Mouse (Mus musculus) heart, adult 8-10 months (tissue): ENCODE results near the gene Nop53. TPM values are rescaled to one million over a fixed set of nuclear protein-coding genes. Genes with fewer than 3 reads are reported as not detected.

ENCODE experiments used
- DNase-seq: peaks from one replicate; pipeline ENCODE4 v3.0.0; 2022; ENCODE audit warnings: low spot score
- total RNA-seq, 4 experiments: library from RNA; stranded (reverse); gene quantifications; 2 replicates each; pipeline ENCODE4 v1.2.4; 2022

The Nop53 gene
- total RNA-seq, 4 experiments from 2014 or later, result 121 to 147 (median 136) TPM

DNA sequence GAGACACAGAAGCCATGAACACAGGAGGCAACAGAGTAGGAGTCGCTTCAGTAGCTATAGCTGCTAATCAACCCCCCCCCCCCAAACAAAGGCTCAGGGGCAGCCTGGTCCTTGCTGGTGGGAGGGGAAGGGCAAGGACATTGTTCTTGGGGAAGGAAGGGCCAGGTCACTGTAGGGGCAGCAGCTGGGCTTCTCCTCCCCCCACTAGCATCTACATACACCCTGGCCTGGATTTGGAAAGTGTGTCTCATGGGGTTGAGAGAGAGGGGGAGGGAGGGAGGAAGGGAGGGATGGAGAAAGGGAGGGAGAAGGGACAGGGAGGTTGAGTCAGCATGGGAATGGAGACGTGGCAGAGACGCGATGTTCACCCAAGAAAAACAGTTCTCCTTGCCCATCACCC is 14.8 kb upstream of the Nop53 start:
- peak; percentile 57 for DNase-seq

DNA sequence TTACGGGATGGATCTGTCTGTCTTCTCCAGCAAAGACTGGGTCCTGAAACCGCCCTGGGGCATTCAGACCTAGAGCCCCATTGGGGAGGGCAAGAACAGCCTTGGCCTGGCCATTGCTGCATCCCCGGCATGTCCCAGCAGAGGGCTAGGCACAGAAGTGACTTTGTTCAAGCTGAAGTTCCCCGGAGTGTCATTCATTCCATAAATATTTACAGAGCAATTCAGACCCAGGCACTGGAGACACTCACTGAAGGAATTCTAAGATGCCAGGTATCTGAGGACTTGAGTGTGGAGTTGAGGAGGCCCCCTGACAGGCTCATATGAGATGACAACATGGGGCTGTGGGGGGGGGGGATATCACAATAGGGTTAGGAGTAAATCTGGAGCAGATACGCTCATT is 10.3 kb upstream of the Nop53 start:
- no peak for DNase-seq

GRCm38 (mm10) chr7:15955509-15955908 is 9.6 kb upstream of the Nop53 start:
- DNase-seq, result no peak

GRCm38 (mm10) chr7:15954978-15955443 is 9.1 kb upstream of the Nop53 start:
- DNase-seq, result peak; percentile 87

- no peak for DNase-seq
Observed at GRCm38 (mm10) chr7:15954436-15954835, 8.6 kb upstream of the Nop53 start.

GRCm38 (mm10) chr7:15953307-15954074 is 7.6 kb upstream of the Nop53 start:
- no peak for DNase-seq

DNA sequence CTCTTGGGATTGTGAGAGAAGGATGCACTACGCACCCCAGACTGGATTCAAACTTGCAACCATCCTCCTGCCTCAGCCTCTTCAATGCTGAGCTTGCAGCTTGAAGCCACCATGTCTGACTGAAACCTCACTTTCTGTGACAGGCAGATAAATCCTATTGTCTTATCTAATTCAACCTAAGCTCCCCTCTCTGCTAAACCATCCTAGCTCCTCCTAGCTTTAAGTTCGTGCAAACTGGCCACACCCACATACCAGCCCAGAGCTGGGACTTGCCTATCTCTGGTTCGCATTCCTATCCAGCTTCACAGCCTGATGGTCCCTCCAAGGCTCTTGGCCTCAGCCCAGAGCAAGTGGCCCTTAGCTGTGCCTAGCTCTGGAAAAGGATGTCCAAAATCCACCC is 6.5 kb upstream of the Nop53 start:
- DNase-seq, result no peak

GRCm38 (mm10) chr7:15950008-15950407 is 4.1 kb upstream of the Nop53 start:
- DNase-seq, result no peak

- DNase-seq, result no peak
Observed at GRCm38 (mm10) chr7:15949216-15949790, 3.4 kb upstream of the Nop53 start.

DNA sequence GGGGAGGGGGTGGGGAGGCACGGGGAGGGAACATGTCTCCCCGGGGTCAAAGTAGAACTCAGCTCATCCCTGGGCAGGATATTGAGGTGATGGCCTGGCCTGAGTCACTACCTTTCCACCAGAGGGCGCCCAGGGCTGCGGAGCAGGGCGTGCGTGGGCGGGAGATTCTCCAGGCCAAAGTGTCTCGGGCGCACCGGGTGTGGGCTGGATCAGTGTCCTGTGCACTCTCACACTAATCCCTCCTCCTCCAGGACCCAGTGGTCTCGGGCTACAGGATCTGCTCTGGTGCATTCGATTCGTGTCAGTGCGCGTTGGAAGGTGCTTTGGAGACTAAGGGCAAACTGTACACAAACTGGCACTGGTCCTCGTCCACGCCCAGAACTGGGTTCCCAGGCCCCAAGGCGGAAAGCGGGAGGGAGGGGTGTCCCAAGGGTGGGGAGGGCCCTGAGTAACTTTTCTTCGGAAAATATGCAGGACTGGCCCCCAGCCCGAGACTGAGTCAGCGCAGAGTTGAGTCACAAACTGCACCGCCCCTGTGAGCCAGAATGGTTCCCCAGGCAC is 2.6 kb upstream of the Nop53 start:
- DNase-seq, result peak; percentile 95

- no peak for DNase-seq
Observed at GRCm38 (mm10) chr7:15947653-15948260, 1.9 kb upstream of the Nop53 start.

DNA sequence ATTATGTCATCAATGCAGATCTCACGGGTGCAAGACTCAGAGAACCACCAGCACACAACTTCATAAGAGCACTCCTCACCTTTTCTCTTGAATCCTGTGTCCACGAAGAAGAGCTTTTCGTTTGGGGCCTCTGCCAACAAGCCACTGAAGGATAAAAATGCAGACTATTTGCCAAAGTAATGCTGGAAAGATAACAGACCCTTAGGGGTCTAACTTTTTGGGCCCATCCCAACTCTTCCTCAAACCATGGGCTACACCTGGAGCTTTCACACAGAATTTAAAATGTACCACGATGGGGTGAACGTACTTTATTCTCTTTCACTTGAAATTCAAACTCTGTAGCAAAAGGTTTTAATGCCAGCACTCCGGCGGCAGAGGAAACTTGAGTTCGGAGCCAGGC is 663 bp downstream of the Nop53 start:
- DNase-seq, result no peak

- DNase-seq, result no peak
Observed at GRCm38 (mm10) chr7:15944311-15944710, 1.6 kb downstream of the Nop53 start.

- no peak for DNase-seq
Observed at GRCm38 (mm10) chr7:15938621-15939020, 7.3 kb downstream of the Nop53 start.

- no peak for DNase-seq
Observed at GRCm38 (mm10) chr7:15937491-15937890, 8.4 kb downstream of the Nop53 start.

DNA sequence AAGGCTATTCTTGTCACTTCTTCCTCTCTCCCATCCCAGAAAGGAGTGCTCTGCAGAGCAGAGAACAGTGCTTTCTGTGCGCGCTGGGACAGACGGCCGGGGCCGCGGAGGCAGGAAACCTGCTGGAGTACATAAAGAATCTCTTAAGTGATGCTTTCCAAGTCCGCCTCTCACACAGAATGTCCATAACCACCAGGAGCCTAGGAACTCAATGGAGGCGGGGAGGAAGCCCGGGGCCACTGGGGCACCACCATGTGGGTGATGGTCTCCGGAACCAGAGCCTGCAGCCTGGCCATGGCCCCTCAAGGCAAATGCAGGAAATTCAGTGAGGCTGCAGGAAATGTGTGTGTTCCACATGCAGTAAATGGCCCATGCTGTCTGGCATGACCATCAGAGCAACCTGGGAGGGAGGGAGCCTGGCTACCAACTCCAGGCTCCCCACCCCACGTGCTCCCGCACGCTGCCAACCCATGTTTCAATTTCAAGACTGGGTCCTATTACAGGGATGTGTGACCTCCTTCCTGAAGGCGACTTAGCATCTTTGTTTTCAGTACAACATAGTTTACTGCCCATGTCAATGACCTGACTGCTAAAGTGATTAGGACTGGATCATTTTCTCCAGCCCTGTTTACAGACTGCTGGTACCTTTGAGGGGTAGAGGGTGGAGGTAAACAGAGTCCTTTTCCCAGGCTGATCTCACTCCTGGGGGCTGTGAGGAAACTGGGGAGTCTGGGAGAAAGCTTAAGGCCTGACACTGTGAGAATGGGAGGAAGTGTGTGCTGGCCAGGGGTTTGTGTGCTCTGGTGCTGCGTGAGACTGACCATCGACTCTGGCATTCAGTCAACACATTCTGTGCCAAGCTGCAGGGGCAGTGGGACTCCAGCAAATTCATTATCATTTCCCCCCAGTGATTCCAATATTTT is 12.2 kb downstream of the Nop53 start:
- DNase-seq, result peak; percentile 80

DNA sequence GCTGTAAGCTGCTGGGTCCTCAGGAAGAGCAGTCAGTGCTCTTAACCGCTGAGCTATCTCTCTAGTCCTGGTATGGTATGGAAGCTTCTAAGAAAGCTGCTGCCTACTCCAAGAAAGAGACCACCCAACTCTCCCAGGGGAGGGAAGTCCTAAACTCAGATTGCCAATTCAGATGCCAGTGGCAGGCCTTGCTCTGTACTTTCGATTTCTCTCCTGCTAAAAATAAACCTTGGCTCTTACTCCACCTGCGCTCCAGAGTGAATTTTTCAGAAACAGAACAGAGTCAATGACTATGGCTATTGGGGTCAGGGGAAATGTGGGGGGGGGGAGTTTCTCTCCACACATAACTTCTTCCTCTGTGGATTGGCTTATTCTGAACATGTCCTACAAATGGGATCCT is 14.2 kb downstream of the Nop53 start:
- no peak for DNase-seq

- DNase-seq, result no peak
Observed at GRCm38 (mm10) chr7:15930543-15930942, 15.3 kb downstream of the Nop53 start.

- peak; percentile 74 for DNase-seq
Observed at GRCm38 (mm10) chr7:15929910-15930309, 16.0 kb downstream of the Nop53 start.

DNA sequence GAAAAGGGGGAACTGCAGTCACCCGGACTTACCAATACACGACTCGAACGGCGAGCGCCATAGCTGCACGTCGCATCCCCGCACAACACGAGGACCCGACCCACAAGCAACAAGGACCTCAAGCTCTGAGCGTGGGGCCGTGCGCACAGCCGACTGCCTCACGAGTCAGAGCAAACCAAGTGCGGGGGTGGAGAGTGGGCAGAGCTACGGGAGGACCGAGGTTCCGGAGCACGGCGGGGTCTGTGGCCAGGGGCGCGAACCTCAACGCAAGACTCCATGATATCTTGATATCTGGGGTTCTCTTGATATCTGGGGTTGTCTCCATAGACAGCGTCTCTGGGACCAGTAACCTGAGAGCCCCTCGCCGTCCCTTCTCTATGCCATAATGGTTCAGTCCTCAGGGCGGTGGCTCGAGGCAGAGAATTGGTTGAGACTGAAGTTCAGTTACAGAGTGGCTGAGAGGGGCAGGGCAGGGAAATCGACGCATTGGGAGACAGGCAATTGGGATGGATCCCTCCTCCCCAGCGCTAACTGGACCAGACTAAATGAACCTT is 23.6 kb downstream of the Nop53 start, which contains the start of gene Selenow:
Selenow (minus strand) TSS at position 183 of the 554 bp plus-strand sequence.
- DNase-seq, result peak; percentile 89

DNA sequence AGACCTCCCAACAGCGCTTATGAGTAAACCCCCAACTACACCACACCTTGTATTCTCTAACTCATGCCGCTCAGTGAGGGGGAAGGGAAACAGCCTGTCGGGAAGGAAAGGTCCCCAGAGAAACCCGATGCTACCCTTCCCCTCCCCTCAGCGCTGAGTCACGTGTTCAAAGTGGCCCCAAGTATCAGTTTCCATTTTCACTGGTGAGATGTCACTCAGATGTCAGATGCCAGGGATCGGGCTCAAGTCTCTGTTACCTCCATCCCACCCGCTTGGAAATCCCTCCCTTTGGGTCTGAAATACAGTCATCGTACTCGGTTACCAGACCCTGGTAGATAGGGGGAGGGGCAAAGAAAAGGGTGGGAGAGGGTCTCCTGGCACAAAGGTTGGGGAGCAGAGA is 24.1 kb downstream of the Nop53 start:
- no peak for DNase-seq
